Mouse (Mus musculus) spleen, postnatal 36 days (tissue): ENCODE data around the gene Fermt3.
"Not testable (repeated sequence)": the region's sequence is repeated elsewhere in the genome, so short reads cannot be mapped to it uniquely, and the experiment has no call there.

ENCODE experiments used
- DNase-seq, 2 experiments: peaks; one replicate each; pipeline ENCODE4 v3.0.0; 2022; ENCODE audit warnings: low spot score in 2 of 2, mixed read lengths in 1 of 2

Gene Fermt3

GRCm38 (mm10) chr19:7019191-7019590 lies at the start of gene Fermt3:
Gene Fermt3 (minus strand): TSS chr19:7019469.
- peak; percentile 90 to 91 for DNase-seq

DNA sequence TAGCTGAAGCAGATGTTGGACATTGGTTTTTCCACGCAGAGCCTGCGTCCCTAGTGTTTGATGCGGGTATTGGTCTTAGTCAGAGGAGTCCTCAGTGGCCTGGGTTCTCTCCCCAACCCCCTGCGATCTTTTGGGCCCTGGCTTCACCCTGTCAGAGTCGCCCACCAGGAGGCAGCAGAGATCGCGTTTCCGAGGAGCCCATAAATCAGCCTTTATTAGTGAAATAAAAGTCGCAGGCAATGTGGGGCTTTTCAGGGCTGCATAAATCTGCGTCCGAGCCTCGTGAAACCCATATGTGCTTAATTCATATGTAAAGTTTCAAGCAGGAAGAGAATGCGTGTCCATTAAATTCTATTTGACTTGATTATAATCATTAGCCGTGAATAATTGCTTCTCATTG lies 48.9 kb upstream of the Fermt3 start:
- DNase-seq: peak; percentile 59 to 66

- DNase-seq: peak in 1 of 2 experiments; percentile 21
Observed at GRCm38 (mm10) chr19:7067344-7068050, 48.2 kb upstream of the Fermt3 start.

GRCm38 (mm10) chr19:7066828-7067342 lies 47.6 kb upstream of the Fermt3 start:
- no peak for DNase-seq

- peak; percentile 27 to 42 for DNase-seq
Observed at GRCm38 (mm10) chr19:7066034-7066827, 47.0 kb upstream of the Fermt3 start.

- peak; percentile 72 to 73 for DNase-seq
Observed at GRCm38 (mm10) chr19:7064571-7064970, 45.3 kb upstream of the Fermt3 start.

DNA sequence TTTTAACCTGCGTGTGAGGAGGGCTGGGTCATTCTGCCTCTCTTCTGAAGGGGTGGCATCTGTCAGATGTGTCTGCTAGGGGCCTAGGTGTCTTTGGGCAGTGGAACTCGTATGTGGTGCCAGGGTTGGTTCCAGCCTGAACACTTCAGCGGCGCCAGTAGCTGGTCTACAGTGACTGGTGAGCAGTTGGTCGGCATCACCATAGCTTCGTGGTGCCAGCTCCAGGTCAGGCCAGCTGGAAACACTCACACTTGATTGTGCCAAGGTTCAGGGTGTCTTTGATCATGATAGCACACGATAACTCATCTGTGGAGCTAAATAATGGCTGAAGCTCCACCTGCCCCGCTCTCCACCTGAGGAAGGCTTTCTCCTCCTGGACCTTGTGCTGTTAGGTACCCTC lies 43.6 kb upstream of the Fermt3 start:
- no peak for DNase-seq

DNA sequence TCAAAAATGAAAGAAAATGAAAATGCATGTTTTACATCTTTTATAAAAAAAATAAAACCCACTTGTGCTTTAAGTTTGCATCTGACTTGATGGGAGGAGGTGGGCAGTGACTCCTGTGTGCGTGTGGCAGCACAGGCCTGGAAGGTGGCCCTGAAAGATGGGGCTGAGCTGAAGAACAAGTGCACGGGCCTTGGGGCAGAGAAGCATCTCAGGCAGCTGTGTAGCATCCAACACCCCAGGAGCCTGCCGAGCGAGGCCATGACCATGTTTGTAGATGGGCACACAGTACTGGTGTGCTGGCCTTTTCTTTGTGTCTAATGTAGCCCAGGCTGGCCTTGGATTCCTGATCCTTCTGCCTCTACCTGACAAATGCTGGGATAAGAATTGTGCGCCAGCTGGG lies 42.8 kb upstream of the Fermt3 start:
- DNase-seq: no peak

GRCm38 (mm10) chr19:7058541-7058940 lies 39.3 kb upstream of the Fermt3 start:
- no peak for DNase-seq

- DNase-seq: peak; percentile 83 to 85
Observed at GRCm38 (mm10) chr19:7057722-7058207, 38.5 kb upstream of the Fermt3 start.

DNA sequence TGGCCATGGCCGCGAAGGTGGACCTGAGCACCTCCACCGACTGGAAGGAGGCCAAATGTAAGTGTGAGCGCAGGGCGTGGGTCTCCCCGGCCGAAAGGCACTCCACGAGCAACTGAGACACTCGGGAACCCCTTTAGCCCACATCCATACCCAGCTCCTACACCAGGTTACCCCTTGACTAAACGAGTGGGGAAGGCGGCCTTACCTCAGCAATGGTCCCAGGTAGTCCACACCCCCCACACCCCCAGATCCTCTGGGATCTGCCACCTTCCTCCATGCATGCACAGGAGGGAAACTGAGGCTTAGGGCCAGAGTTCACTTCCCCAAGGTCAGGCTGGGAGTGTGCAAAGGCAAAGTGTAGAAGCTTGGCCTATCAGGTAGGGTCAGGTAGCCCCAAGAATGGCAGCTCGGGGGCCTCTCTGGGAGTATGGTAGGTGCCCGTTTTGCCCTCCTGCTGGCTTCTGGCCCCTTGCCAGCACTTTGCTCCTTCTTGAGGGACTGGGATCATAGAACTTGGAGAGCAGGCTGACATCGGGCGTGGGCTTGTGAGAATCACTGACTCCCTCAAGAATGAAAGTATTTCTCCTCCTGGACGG lies 38.0 kb upstream of the Fermt3 start:
- DNase-seq: no peak

DNA sequence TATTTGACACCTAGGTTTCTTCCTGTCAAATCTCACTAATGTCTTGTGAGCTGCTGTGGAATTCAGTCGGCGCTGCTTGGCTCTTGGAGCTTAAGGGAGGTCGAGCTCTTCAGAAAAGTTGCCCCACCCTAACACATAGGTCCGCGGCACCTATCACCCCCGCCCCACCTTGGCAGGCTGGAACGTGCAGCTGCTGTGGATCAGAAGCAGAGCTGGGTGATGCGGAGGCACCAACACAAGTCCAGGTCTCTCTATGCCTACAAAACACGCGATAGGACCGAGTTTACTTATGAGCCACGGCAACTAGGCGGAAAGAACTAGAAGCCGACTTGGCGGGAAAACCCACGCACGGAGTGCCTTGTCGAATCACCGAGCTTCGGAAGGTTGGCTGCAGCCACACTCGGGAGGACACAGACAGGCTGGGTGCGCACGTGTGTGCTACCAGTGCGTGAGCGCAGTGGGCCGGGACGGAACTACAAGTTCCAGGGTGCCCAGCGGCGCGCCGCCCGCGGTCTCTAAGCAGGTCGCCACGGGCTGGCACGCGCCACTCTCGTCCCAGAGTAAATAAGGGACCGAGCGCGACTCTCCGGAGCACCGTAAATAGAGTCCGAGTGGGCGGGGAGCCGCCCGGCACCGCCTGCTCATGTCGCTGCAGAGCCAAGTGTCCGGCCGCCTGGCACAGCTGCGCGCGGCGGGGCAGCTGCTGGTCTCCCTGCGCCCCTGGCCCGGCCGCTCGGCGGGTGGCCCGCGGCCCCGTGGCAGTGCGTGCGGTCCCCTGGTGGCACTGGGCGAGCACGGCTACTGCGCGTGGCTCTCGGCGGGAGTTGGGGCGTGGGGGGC lies 37.2 kb upstream of the Fermt3 start, which contains the start of gene Macrod1:
TSS of gene Macrod1 (plus strand) at position 563 of the 840 bp plus-strand sequence.
- DNase-seq: peak; percentile 69 to 71

DNA sequence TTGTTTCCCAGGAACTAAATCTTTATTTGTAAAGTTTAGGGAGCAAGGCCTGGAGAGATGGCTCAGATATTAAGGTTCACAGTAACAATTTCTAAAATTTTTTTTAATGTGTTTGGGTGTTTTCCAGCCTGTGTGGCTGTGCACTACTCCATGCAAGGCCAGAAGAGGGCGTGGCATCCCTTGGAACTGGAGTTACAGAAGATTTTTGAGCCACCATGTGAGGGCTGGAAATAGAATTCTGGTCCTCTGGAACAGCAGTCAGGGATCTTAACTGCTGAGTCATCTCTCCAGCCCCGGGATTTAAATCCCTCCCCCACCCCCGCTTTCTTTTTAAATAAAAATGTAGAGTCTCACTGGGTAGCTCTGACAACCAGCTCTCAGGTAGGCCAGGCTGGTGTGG lies 35.9 kb upstream of the Fermt3 start:
- DNase-seq: no peak

DNA sequence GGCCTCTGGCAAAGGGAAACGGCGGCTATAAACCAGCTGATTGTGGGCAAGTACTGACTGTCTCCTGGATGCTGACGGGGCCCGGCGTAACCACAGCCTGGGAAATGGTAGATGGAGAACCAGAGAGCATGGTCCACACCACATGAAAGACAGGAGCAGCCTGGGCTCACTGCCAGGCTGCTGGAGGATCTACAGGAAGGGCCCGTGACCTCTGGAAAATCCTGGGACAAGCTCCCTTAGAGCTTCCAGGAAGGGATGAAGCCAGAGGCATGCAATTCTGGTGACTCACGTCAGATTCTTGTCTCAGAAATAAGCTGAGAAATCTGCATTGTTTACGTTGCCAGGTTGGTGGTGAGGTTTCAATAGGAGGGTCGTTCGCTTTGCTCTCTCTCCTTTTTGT lies 35.5 kb upstream of the Fermt3 start:
- DNase-seq: no peak

GRCm38 (mm10) chr19:7053382-7053781 lies 34.1 kb upstream of the Fermt3 start:
- DNase-seq: not testable (repeated sequence)

DNA sequence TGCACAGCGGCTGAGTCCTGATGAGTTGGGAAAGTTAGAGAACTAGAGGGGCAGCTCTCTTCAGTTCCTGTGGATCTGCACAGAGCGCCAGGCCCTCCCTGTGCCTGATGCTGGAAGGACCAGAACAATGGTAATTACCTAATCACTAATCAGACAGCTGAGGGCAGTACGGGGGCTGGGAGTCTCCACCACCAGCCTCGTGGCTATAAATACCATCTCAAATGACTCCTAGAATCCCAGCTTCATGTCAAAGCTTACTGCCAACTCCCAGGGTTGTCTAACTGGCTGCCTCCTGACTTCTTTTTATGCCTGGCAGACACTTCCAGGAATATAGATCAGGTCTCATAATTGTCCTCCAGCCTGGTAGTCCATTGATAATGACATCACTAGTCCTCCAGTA lies 25.4 kb upstream of the Fermt3 start:
- DNase-seq: no peak

DNA sequence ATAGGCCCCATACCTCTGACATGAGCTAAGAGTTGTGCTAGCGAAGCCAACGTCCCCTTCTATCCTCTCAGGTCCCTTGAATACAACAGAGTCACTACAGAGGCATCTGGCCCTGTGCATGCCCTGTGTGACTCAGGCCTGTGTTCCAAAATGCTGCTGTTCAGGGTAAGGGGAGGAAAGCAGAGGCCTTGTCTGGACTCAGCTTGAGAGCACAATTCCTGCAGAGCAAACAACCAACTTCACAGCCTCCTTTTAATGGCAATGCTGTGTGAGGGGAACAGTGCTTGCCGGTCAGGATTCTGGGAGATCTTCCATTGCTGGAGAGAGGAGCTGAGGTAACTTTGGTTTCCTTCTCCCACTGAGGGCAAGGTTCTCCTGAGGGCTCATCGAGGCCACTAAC lies 25.0 kb upstream of the Fermt3 start:
- no peak for DNase-seq

- no peak for DNase-seq
Observed at GRCm38 (mm10) chr19:7041171-7041570, 21.9 kb upstream of the Fermt3 start.

GRCm38 (mm10) chr19:7040637-7041130 lies 21.4 kb upstream of the Fermt3 start:
- DNase-seq: peak in 1 of 2 experiments; percentile 22

DNA sequence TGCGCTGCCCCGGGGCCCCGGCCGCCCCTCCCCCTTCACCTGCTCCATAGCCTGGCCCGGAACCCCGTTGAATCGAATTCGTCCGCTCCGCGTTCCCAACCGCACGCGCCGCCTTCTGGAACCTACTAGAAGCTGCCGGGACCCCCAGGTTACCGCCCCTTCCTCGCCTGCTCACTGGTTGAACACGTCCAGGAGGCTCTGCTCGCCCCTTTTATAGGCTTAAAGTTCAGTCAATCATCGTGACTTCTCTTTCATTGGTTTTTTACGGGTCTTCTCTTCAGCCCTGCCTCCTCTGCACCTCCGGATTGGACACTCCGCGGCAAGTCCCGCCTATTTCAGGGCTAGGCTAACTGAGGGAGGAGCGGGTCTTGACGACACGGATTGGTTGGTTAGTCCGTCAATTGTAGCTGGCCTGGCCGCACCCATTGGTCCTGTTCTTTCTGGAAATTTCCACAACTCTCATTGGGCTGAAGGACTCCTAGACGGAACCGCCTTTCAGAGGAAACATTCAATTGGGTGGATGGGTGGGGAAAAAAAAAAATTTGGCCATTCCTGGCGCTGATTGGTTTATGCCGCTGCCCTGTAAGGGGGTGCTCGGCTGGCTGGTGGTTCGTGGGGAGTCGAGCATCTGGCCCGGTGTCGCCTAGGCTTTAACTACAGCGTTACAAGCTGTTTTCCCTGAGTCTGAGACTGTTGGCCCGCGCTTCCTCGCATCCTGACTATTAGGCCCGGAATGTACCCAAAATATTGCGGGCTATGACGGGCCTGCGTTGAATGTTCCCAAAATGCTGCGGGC lies 20.8 kb upstream of the Fermt3 start, which contains the start of gene Stip1:
TSS of gene Stip1 (minus strand) at position 127 of the 796 bp plus-strand sequence.
- DNase-seq: peak; percentile 100
